ENCODE assay signal across 8 mouse cellular contexts in genomic region chr1:74948784-74949665, GRCm38 (mm10). TPM values are rescaled to one million over a fixed set of nuclear protein-coding genes. Genes with fewer than 3 reads are reported as not detected.
DNase-seq lines count a peak whose midpoint lies in the region; ATAC-seq and TF ChIP-seq lines count a peak whose summit lies in the region.

No protein-coding gene starts in this region.

- peak; percentile 65 for ATAC-seq in forebrain, embryonic 12.5 days (ENCODE audit: low FRiP score)
- no peak for ATAC-seq in lung, embryonic 15.5 days (ENCODE audit: borderline replicate concordance, extremely low read depth, low FRiP score, low TSS enrichment)
- no peak for ATAC-seq in activated CD4-positive, CD25-positive, alpha-beta regulatory T cell, adult 4 months

- 3% methylated on average over 20 of the region's 20 CpGs for WGBS in forebrain, embryonic 12.5 days
- WGBS in lung, embryonic 15.5 days: 3% methylated on average over 20 of the region's 20 CpGs

- 0 out of 2 replicates have a peak overlapping the region, but pooled peaks have one; percentile 35 for H3K4me3 ChIP-seq in forebrain, embryonic 12.5 days (replicated peaks)
- H3K4me3 ChIP-seq in layer of hippocampus, adult 2 months: no peak overlapping the region
- H3K4me3 ChIP-seq in lung, embryonic 15.5 days: peak overlapping the region; percentile 34; the same call in 1 of the 2 replicates

- H3K9me3 ChIP-seq in forebrain, embryonic 12.5 days: no peaks in the 10 kb centered on the region
- H3K9me3 ChIP-seq in lung, embryonic 15.5 days: no peaks in the 10 kb centered on the region

- DNase-seq in ES-CJ7 (ENCODE audit: low read depth, low spot score): peak; percentile 81
- DNase-seq in brain, adult 2 months (ENCODE audit: low read depth, low spot score): peak; percentile 67
- peak; percentile 69 to 75 for DNase-seq in heart, postnatal 36 days
- peak in 1 of 2 experiments; percentile 49 for DNase-seq in layer of hippocampus, adult 2 months (ENCODE audit: low spot score in 2 of 2)
- peak; percentile 76 for DNase-seq in retina, embryonic 14.5 days (ENCODE audit: low spot score)

- no peak overlapping the region for H3K27ac ChIP-seq in forebrain, embryonic 12.5 days
- no peak overlapping the region for H3K27ac ChIP-seq in layer of hippocampus, adult 2 months
- H3K27ac ChIP-seq in lung, embryonic 15.5 days: no peak overlapping the region

- peaks cover 100% of the 10 kb centered on the region for H3K27me3 ChIP-seq in forebrain, embryonic 12.5 days
- peaks cover 83% of the 10 kb centered on the region for H3K27me3 ChIP-seq in lung, embryonic 15.5 days

- intact Hi-C loops in heart, postnatal 36 days (cut with DNase I): loop anchor here (1.0 kb wide), 1 partner anchor 68 kb away; no protein-coding TSS in a partner anchor

- peak overlapping the region; percentile 58 for H3K4me2 ChIP-seq in forebrain, embryonic 12.5 days
- peak overlapping the region; percentile 57 for H3K4me2 ChIP-seq in lung, embryonic 15.5 days

- peaks cover 32% of the 10 kb centered on the region for H3K4me1 ChIP-seq in forebrain, embryonic 12.5 days
- peaks cover 38% of the 10 kb centered on the region for H3K4me1 ChIP-seq in lung, embryonic 15.5 days

- H3K9ac ChIP-seq in forebrain, embryonic 12.5 days: no peak overlapping the region
- no peak overlapping the region for H3K9ac ChIP-seq in lung, embryonic 15.5 days

- peak; percentile 90 for TF ChIP-seq CTCF in layer of hippocampus, adult 2 months (conservative IDR thresholded peaks at IDR 0.05)

- H3K36me3 ChIP-seq in forebrain, embryonic 12.5 days (replicated peaks): no peaks in the 10 kb centered on the region
- no peaks in the 10 kb centered on the region for H3K36me3 ChIP-seq in lung, embryonic 15.5 days

RNA-seq across cellular contexts. Expression of gene Ihh, which starts 2.4 kb away (rescaled TPM):
- 0.19 TPM in 1 of 2 replicates, not detected in the other for polyA plus RNA-seq in forebrain, embryonic 12.5 days (2016; fragmentation: Nextera tagmentation; extraction: Ambion mirVana)
- under 1 TPM in 1 of 2 experiments, not detected in 1; 0.14 TPM for total RNA-seq in heart, postnatal 36 days (2021)
- under 1 TPM; 0.23 to 0.27 TPM for total RNA-seq in layer of hippocampus, adult 2 months (2021)
- polyA plus RNA-seq in lung, embryonic 15.5 days (2015; fragmentation: Nextera tagmentation; extraction: Ambion mirVana): 0.06 and 0.07 TPM in 2 replicates
- polyA plus RNA-seq in activated CD4-positive, CD25-positive, alpha-beta regulatory T cell, adult 4 months (2017; shearing (Covaris generic)): not detected

RNA-seq across cellular contexts. Expression of gene Cfap65, which starts 13.6 kb away (rescaled TPM):
- 0.24 and 0.55 TPM in 2 replicates for polyA plus RNA-seq in forebrain, embryonic 12.5 days (2016; fragmentation: Nextera tagmentation; extraction: Ambion mirVana)
- not detected for total RNA-seq in heart, postnatal 36 days (2021)
- total RNA-seq in layer of hippocampus, adult 2 months (2021): 1 to 10 TPM; 2.4 to 2.7 TPM
- 0.81 and 0.97 TPM in 2 replicates for polyA plus RNA-seq in lung, embryonic 15.5 days (2015; fragmentation: Nextera tagmentation; extraction: Ambion mirVana)
- under 1 TPM in 1 of 2 experiments, not detected in 1; 0.07 TPM for polyA plus RNA-seq in activated CD4-positive, CD25-positive, alpha-beta regulatory T cell, adult 4 months (2017; shearing (Covaris generic))

RNA-seq across cellular contexts. Expression of gene Cryba2, which starts 56.1 kb away (rescaled TPM):
- polyA plus RNA-seq in forebrain, embryonic 12.5 days (2016; fragmentation: Nextera tagmentation; extraction: Ambion mirVana): not detected in 2 replicates
- total RNA-seq in heart, postnatal 36 days (2021): not detected
- total RNA-seq in layer of hippocampus, adult 2 months (2021): not detected
- polyA plus RNA-seq in lung, embryonic 15.5 days (2015; fragmentation: Nextera tagmentation; extraction: Ambion mirVana): not detected in 2 replicates
- not detected for polyA plus RNA-seq in activated CD4-positive, CD25-positive, alpha-beta regulatory T cell, adult 4 months (2017; shearing (Covaris generic))
